Mouse (Mus musculus): ENCODE data around the gene Focad. TPM values are rescaled to one million over a fixed set of nuclear protein-coding genes. Genes with fewer than 3 reads are reported as not detected.
"Not testable (repeated sequence)": the region's sequence is repeated elsewhere in the genome, so short reads cannot be mapped to it uniquely, and the experiment has no call there.

Focad gene
- polyA plus RNA-seq, 1 experiment = 7.2 TPM

GRCm38 (mm10) chr4:88356652-88357051 lies 262.2 kb downstream of the Focad start:
- no peak overlapping the region for H3K4me3 ChIP-seq (ENCODE audit: control insufficient read depth, low read depth, low read length)
- H3K27me3 ChIP-seq (ENCODE audit: control insufficient read depth, insufficient read depth, low read length) = no peaks in the 10 kb centered on the region
- TF ChIP-seq POLR2A (IDR thresholded peaks at IDR 0.05; ENCODE audit: control insufficient read depth, low read depth, low read length) = no peak
- TF ChIP-seq CTCF (IDR thresholded peaks at IDR 0.05; ENCODE audit: control insufficient read depth, insufficient read depth, insufficient replicate concordance, low read depth, low read length) = no peak
- H3K27ac ChIP-seq (ENCODE audit: control insufficient read depth, insufficient read depth, low read depth, low read length) = no peak overlapping the region
- no peaks in the 10 kb centered on the region for H3K4me1 ChIP-seq (ENCODE audit: control insufficient read depth, insufficient read depth, low read length)
- H3K36me3 ChIP-seq (ENCODE audit: control insufficient read depth, insufficient read depth, low read length) = no peaks in the 10 kb centered on the region

- no peaks in the 10 kb centered on the region for H3K36me3 ChIP-seq (ENCODE audit: control insufficient read depth, insufficient read depth, low read length)
- H3K27ac ChIP-seq (ENCODE audit: control insufficient read depth, insufficient read depth, low read depth, low read length) = no peak overlapping the region
- H3K4me3 ChIP-seq (ENCODE audit: control insufficient read depth, low read depth, low read length) = no peak overlapping the region
- H3K4me1 ChIP-seq (ENCODE audit: control insufficient read depth, insufficient read depth, low read length) = no peaks in the 10 kb centered on the region
- H3K27me3 ChIP-seq (ENCODE audit: control insufficient read depth, insufficient read depth, low read length) = no peaks in the 10 kb centered on the region
- TF ChIP-seq POLR2A (IDR thresholded peaks at IDR 0.05; ENCODE audit: control insufficient read depth, low read depth, low read length) = no peak
- TF ChIP-seq CTCF (IDR thresholded peaks at IDR 0.05; ENCODE audit: control insufficient read depth, insufficient read depth, insufficient replicate concordance, low read depth, low read length) = no peak
Observed at GRCm38 (mm10) chr4:88357431-88357830, 263.0 kb downstream of the Focad start.

GRCm38 (mm10) chr4:88369951-88370350 lies 275.5 kb downstream of the Focad start:
- Histone ChIP-seq H3K27me3 (ENCODE audit: control insufficient read depth, insufficient read depth, low read length) (no peaks in the 10 kb centered on the region), H3K36me3 (ENCODE audit: control insufficient read depth, insufficient read depth, low read length) (no peaks in the 10 kb centered on the region), H3K4me1 (ENCODE audit: control insufficient read depth, insufficient read depth, low read length) (no peaks in the 10 kb centered on the region), H3K27ac (ENCODE audit: control insufficient read depth, insufficient read depth, low read depth, low read length) (no peak overlapping the region), H3K4me3 (ENCODE audit: control insufficient read depth, low read depth, low read length) (no peak overlapping the region)
- TF ChIP-seq POLR2A (IDR thresholded peaks at IDR 0.05; ENCODE audit: control insufficient read depth, low read depth, low read length) (no peak), CTCF (IDR thresholded peaks at IDR 0.05; ENCODE audit: control insufficient read depth, insufficient read depth, insufficient replicate concordance, low read depth, low read length) (no peak)

GRCm38 (mm10) chr4:88370819-88371218 lies 276.4 kb downstream of the Focad start:
- Histone ChIP-seq H3K27me3 (ENCODE audit: control insufficient read depth, insufficient read depth, low read length) (no peaks in the 10 kb centered on the region), H3K4me3 (ENCODE audit: control insufficient read depth, low read depth, low read length) (no peak overlapping the region), H3K4me1 (ENCODE audit: control insufficient read depth, insufficient read depth, low read length) (no peaks in the 10 kb centered on the region), H3K36me3 (ENCODE audit: control insufficient read depth, insufficient read depth, low read length) (no peaks in the 10 kb centered on the region), H3K27ac (ENCODE audit: control insufficient read depth, insufficient read depth, low read depth, low read length) (no peak overlapping the region)
- TF ChIP-seq POLR2A (IDR thresholded peaks at IDR 0.05; ENCODE audit: control insufficient read depth, low read depth, low read length) = no peak
- TF ChIP-seq CTCF (IDR thresholded peaks at IDR 0.05; ENCODE audit: control insufficient read depth, insufficient read depth, insufficient replicate concordance, low read depth, low read length) = no peak

GRCm38 (mm10) chr4:88372293-88373224 lies 278.1 kb downstream of the Focad start:
- H3K4me3 ChIP-seq (ENCODE audit: control insufficient read depth, low read depth, low read length) = no peak overlapping the region
- H3K27ac ChIP-seq (ENCODE audit: control insufficient read depth, insufficient read depth, low read depth, low read length) = no peak overlapping the region
- no peaks in the 10 kb centered on the region for H3K36me3 ChIP-seq (ENCODE audit: control insufficient read depth, insufficient read depth, low read length)
- no peaks in the 10 kb centered on the region for H3K27me3 ChIP-seq (ENCODE audit: control insufficient read depth, insufficient read depth, low read length)
- TF ChIP-seq CTCF (IDR thresholded peaks at IDR 0.05; ENCODE audit: control insufficient read depth, insufficient read depth, insufficient replicate concordance, low read depth, low read length) (no peak), POLR2A (IDR thresholded peaks at IDR 0.05; ENCODE audit: control insufficient read depth, low read depth, low read length) (no peak)
- no peaks in the 10 kb centered on the region for H3K4me1 ChIP-seq (ENCODE audit: control insufficient read depth, insufficient read depth, low read length)

GRCm38 (mm10) chr4:88390036-88390435 lies 295.6 kb downstream of the Focad start:
- H3K4me1 ChIP-seq (ENCODE audit: control insufficient read depth, insufficient read depth, low read length) = no peaks in the 10 kb centered on the region
- no peak overlapping the region for H3K4me3 ChIP-seq (ENCODE audit: control insufficient read depth, low read depth, low read length)
- H3K36me3 ChIP-seq (ENCODE audit: control insufficient read depth, insufficient read depth, low read length) = no peaks in the 10 kb centered on the region
- no peaks in the 10 kb centered on the region for H3K27me3 ChIP-seq (ENCODE audit: control insufficient read depth, insufficient read depth, low read length)
- TF ChIP-seq POLR2A (IDR thresholded peaks at IDR 0.05; ENCODE audit: control insufficient read depth, low read depth, low read length) = no peak
- no peak for TF ChIP-seq CTCF (IDR thresholded peaks at IDR 0.05; ENCODE audit: control insufficient read depth, insufficient read depth, insufficient replicate concordance, low read depth, low read length)
- H3K27ac ChIP-seq (ENCODE audit: control insufficient read depth, insufficient read depth, low read depth, low read length) = no peak overlapping the region

GRCm38 (mm10) chr4:88390596-88390995 lies 296.2 kb downstream of the Focad start:
- H3K27me3 ChIP-seq (ENCODE audit: control insufficient read depth, insufficient read depth, low read length) = not testable (repeated sequence)

More at GRCm38 (mm10) chr4:88390596-88390995, 296.2 kb downstream of the Focad start:
- H3K4me1 ChIP-seq (ENCODE audit: control insufficient read depth, insufficient read depth, low read length); H3K27ac ChIP-seq (ENCODE audit: control insufficient read depth, insufficient read depth, low read depth, low read length); H3K4me3 ChIP-seq (ENCODE audit: control insufficient read depth, low read depth, low read length); H3K36me3 ChIP-seq (ENCODE audit: control insufficient read depth, insufficient read depth, low read length): not testable (repeated sequence)
